ENCODE assay signal across 11 mouse cellular contexts in the genomic region with DNA sequence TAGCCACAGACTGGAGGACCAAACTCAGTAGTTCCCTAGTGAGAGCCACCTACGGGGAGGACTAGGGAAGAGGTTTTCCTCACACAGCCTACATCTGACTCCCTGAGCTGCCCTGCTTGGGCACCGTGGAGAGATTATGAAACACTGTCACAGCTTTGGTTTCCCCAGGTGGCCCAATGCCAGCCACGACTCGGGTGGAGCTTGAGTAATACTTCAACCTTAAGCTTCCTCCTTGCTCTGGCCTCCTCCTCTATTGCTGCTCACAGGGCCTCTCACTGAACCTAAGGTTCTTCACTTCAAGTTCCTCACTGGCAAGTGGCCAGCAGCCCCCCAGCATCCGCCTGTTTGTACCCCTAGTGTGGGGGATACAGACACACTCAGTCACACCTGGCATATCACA.
DNase-seq lines count a peak whose midpoint lies in the region; ATAC-seq and TF ChIP-seq lines count a peak whose summit lies in the region.
"Had no signal": no experiment of that assay in that cellular context is flagged by ENCODE, and none has a peak within 500 bp of the region (broad histone marks: within the 10 kb centered on the region; RNA-seq: fewer than 3 reads in every experiment).

No protein-coding gene starts in this region.

- H3K9me3 ChIP-seq in kidney, embryonic 16.5 days (ENCODE audit: low read length) = no peaks in the 10 kb centered on the region; the same call in 1 of the 2 replicates
- H3K9me3 ChIP-seq in hindbrain, postnatal 0 days (ENCODE audit: low read length) = no peaks in the 10 kb centered on the region

- H3K9ac ChIP-seq in kidney, embryonic 16.5 days (replicated peaks; ENCODE audit: low read length) = no peak overlapping the region
- H3K9ac ChIP-seq in hindbrain, postnatal 0 days (replicated peaks; ENCODE audit: low read length) = no peak overlapping the region

- no peak overlapping the region for H3K4me3 ChIP-seq in kidney, embryonic 16.5 days (ENCODE audit: low read length)
- H3K4me3 ChIP-seq in hindbrain, postnatal 0 days (ENCODE audit: low read length) = no peak overlapping the region

- no peaks in the 10 kb centered on the region for H3K36me3 ChIP-seq in kidney, embryonic 16.5 days (ENCODE audit: insufficient read depth, low read length)
- no peaks in the 10 kb centered on the region for H3K36me3 ChIP-seq in hindbrain, postnatal 0 days (ENCODE audit: insufficient read depth, low read length)

- WGBS in kidney, embryonic 16.5 days = 48% methylated on average over 5 of the region's 5 CpGs
- 63% methylated on average over 5 of the region's 5 CpGs for WGBS in hindbrain, postnatal 0 days

- no peak for TF ChIP-seq CTCF in hindbrain, postnatal 0 days (IDR thresholded peaks at IDR 0.05; ENCODE audit: low read depth)

- ATAC-seq in kidney, embryonic 16.5 days (ENCODE audit: low FRiP score, low TSS enrichment) = no peak
- ATAC-seq in granulocyte monocyte progenitor cell, adult 5-6 weeks (replicated peaks; ENCODE audit: poor library complexity, severe bottlenecking) = peak; percentile 87
- no peak for ATAC-seq in hindbrain, postnatal 0 days
- ATAC-seq: intestine, postnatal 0 days had no signal

- H3K27me3 ChIP-seq in kidney, embryonic 16.5 days (ENCODE audit: insufficient read depth, low read length) = no peaks in the 10 kb centered on the region
- no peaks in the 10 kb centered on the region for H3K27me3 ChIP-seq in hindbrain, postnatal 0 days (ENCODE audit: insufficient read depth, low read length)

- H3K4me1 ChIP-seq in kidney, embryonic 16.5 days (ENCODE audit: insufficient read depth, low read length) = peaks cover 27% of the 10 kb centered on the region
- H3K4me1 ChIP-seq in hindbrain, postnatal 0 days (ENCODE audit: insufficient read depth, low read length) = peaks cover 12% of the 10 kb centered on the region

- intact Hi-C loops in heart, postnatal 10 days (cut with DNase I) = no loop called here

- peak; percentile 13 for DNase-seq in kidney, adult 18-20 months
- peak; percentile 69 for DNase-seq in adrenal gland, postnatal 14 days
- peak; percentile 59 to 71 for DNase-seq in lung, postnatal 4 days
- no peak for DNase-seq in heart, postnatal 10 days
- DNase-seq in frontal cortex, postnatal 10 days (ENCODE audit: low spot score in 2 of 2) = no peak
- no peak for DNase-seq in hindbrain, postnatal 0 days (ENCODE audit: low spot score)
- DNase-seq: heart, postnatal 4 days had no signal

- H3K27ac ChIP-seq in kidney, embryonic 16.5 days (ENCODE audit: low read length) = no peak overlapping the region
- H3K27ac ChIP-seq in hindbrain, postnatal 0 days = no peak overlapping the region

- no peak overlapping the region for H3K4me2 ChIP-seq in kidney, embryonic 16.5 days (replicated peaks; ENCODE audit: low read depth, low read length)
- no peak overlapping the region for H3K4me2 ChIP-seq in hindbrain, postnatal 0 days (ENCODE audit: low read depth, low read length)
- H3K4me2 ChIP-seq: midbrain, embryonic 11.5 days had no signal

Comparison
In these comparisons a context has a peak if more than half of its experiments do, and no peak if none do; other contexts are left out.
1. DNase-seq: peak in kidney, adult 18-20 months (single experiment), adrenal gland, postnatal 14 days (single experiment) and lung, postnatal 4 days (2 of 2); none in heart, postnatal 10 days (0 of 2), frontal cortex, postnatal 10 days (0 of 2) and hindbrain, postnatal 0 days (single experiment).